Mouse (Mus musculus): ENCODE results near the gene Tut1.

Gene Tut1

GRCm38 (mm10) chr19:8982303-8983149, 28.9 kb downstream of the Tut1 start:
- peak; percentile 40 for DNase-seq (ENCODE audit: low read depth, low spot score)

GRCm38 (mm10) chr19:8983150-8983650, 29.6 kb downstream of the Tut1 start:
- DNase-seq (ENCODE audit: low read depth, low spot score): peak; percentile 41

- DNase-seq (ENCODE audit: low read depth, low spot score): peak; percentile 87
These were observed 30.7 kb downstream of the Tut1 start for GRCm38 (mm10) chr19:8984255-8984868.

- no peak for DNase-seq (ENCODE audit: low read depth, low spot score)
These were observed 32.2 kb downstream of the Tut1 start for GRCm38 (mm10) chr19:8985891-8986290.

GRCm38 (mm10) chr19:8987816-8988215, 34.2 kb downstream of the Tut1 start:
- DNase-seq (ENCODE audit: low read depth, low spot score): no peak

- no peak for DNase-seq (ENCODE audit: low read depth, low spot score)
These were observed 34.9 kb downstream of the Tut1 start for GRCm38 (mm10) chr19:8988346-8989065.

- DNase-seq (ENCODE audit: low read depth, low spot score): peak; percentile 78
These were observed 35.5 kb downstream of the Tut1 start, which contains the start of gene Ahnak for GRCm38 (mm10) chr19:8989066-8989566. Gene Ahnak (plus strand): TSS chr19:8989284.

GRCm38 (mm10) chr19:8989567-8990431, 36.2 kb downstream of the Tut1 start:
- DNase-seq (ENCODE audit: low read depth, low spot score): peak; percentile 98

- no peak for DNase-seq (ENCODE audit: low read depth, low spot score)
These were observed 36.9 kb downstream of the Tut1 start for GRCm38 (mm10) chr19:8990432-8991102.

- no peak for DNase-seq (ENCODE audit: low read depth, low spot score)
These were observed 37.7 kb downstream of the Tut1 start for GRCm38 (mm10) chr19:8991245-8991870.

- DNase-seq (ENCODE audit: low read depth, low spot score): no peak
These were observed 38.5 kb downstream of the Tut1 start for GRCm38 (mm10) chr19:8991871-8992735.

- DNase-seq (ENCODE audit: low read depth, low spot score): peak; percentile 88
These were observed 39.4 kb downstream of the Tut1 start for GRCm38 (mm10) chr19:8992769-8993624.

- DNase-seq (ENCODE audit: low read depth, low spot score): no peak
These were observed 39.9 kb downstream of the Tut1 start for GRCm38 (mm10) chr19:8993625-8993912.

GRCm38 (mm10) chr19:8994813-8995607, 41.4 kb downstream of the Tut1 start:
- DNase-seq (ENCODE audit: low read depth, low spot score): no peak

- no peak for DNase-seq (ENCODE audit: low read depth, low spot score)
These were observed 43.0 kb downstream of the Tut1 start for GRCm38 (mm10) chr19:8996601-8997000.

- peak; percentile 69 for DNase-seq (ENCODE audit: low read depth, low spot score)
These were observed 43.9 kb downstream of the Tut1 start for GRCm38 (mm10) chr19:8997546-8997945.

- DNase-seq (ENCODE audit: low read depth, low spot score): no peak
These were observed 44.9 kb downstream of the Tut1 start for GRCm38 (mm10) chr19:8998546-8998945.

Measured in R1 (cell line).